Mouse (Mus musculus) mature B cell (primary cell): ENCODE data around the gene Ess2.
"Not testable (repeated sequence)": the region's sequence is repeated elsewhere in the genome, so short reads cannot be mapped to it uniquely, and the experiment has no call there.

Experiments used
- in situ Hi-C: fragments of 300-500 bp; cut with MboI; formaldehyde crosslinking; loops from 2 replicates; pipeline ENCODE4 v1.14.3; 2019

Ess2 gene

GRCm38 (mm10) chr16:17911052-17911595 lies at the start of gene Ess2:
Gene Ess2 (minus strand): TSS chr16:17911348.
- in situ Hi-C loops, result no loop called here

GRCm38 (mm10) chr16:17956052-17956638 lies 45.0 kb upstream of the Ess2 start:
- in situ Hi-C loops, result not testable (repeated sequence)

DNA sequence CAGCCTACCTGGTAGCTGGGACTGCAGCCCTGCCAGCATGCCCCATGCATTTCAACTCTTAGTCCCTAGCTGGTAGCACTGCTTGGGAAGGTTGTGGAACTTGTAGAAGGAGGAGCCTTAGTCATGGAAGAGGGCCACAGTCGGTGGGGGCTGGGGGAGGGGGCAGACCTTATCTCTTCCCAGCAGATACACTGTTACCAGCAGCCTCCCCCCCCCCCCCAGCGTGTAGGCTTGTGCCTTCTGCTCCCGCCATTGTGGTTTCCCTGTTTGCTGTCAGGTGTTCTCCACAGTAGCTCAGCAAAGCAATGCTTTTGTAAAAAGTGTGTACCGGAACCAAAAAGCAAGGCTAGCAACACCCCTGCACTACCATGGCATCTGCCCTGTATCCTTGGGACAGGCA lies 40.5 kb upstream of the Ess2 start:
- in situ Hi-C loops, result no loop called here

DNA sequence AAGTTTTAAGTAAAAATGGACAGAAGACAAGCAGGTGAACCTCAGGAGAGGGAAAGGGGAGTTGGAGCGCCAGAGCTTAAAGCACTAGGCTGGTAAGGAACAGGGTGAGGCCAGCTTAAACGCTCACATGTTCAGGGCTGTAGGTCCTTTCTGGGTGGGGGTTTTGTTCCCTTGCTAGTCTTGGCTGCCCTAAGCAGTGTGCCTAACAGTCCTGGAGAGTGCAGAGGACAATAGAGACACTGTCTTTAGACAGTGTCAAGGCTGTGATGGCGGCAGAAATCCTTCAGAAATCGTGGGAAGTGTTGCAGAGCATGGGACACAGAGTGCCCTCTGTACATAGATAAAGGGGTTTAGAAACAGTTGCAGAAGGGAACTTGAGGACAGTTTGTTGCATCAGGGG lies 38.9 kb upstream of the Ess2 start:
- in situ Hi-C loops, result no loop called here

DNA sequence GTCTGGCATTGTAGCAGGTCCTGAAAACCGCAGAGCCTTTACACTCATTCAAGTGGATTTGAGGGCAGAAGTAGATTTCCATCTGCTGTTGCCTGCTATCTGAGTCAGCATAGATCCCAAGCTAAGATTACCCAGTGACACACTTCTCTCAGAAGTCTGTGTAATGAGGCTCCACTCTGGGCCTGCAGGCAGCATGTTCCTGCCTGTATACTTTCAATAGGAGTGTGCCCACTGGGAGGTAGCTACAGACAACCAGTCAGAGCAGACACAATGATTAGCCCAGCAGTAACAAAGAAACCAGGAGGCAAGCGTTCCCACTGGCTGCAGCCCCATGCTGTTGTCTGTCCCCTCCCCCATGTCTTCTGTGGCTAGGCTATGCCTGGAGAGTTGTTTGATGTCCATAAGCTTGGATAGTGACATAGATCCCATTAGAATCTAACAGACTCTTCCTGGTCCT lies 38.3 kb upstream of the Ess2 start:
- in situ Hi-C loops, result no loop called here

GRCm38 (mm10) chr16:17945081-17945831 lies 34.1 kb upstream of the Ess2 start:
- in situ Hi-C loops, result no loop called here

GRCm38 (mm10) chr16:17943466-17943865 lies 32.3 kb upstream of the Ess2 start:
- in situ Hi-C loops, result no loop called here

DNA sequence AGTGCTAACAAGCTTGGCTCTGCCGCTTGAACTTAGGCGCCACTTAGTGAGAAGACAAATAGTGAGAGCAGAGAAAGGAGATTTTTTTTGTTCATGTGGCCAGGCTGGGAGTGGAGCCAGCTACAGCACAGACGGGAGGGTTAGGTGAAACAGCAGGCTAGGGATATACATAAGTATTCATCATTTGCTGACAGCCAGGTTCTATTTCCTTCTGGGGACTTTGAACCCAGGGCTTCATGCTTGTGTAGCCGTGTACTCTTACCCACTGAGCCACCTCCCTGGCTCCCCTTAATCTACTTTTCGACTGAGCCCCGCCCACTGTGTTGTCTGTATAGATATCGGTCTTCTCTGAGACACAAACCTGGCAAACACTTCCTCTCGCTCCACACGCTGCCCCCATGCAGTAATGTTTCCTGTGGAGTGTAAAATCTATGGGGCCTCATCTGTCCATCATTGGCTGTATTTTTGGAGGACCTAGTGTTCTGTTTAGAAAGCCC lies 28.2 kb upstream of the Ess2 start:
- in situ Hi-C loops, result no loop called here

DNA sequence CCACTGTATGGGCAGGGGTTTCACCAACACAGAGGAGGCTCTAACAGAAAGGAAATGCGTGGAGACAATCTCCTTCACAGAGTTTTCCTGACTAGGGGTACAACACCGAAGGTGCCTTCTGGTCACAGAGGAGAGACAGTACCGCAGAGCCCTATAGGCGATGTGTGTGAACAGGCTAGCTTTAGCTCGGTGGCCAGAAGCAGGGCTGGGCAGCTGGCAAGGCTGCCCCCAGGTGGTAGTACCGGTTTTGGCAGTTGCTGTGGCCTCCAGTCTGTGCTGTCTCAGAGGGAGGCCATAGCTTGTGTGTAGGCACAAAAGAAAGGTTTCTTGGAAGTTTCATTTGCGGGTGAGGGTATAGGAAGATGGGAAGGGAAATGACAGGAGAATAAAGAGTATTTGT lies 27.7 kb upstream of the Ess2 start:
- in situ Hi-C loops, result no loop called here

DNA sequence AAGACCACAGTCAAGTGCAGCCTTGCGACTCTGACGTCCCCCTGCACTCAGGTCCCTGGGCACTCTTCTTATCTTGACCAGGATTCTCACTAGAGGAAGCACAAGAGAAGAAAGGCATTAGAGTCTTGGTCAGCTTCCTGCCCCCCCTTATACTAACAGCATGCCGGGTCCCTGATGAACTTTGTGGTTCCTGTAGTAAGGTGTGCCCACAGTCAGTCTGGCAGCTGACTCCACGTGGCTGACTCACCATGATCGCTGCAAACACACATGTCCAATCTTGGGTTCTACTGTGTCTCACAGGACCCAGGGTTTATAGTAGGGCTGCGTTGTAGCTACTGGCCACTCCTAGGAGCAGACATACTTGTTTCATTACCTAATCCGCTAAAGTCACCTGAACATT lies 27.0 kb upstream of the Ess2 start:
- in situ Hi-C loops, result no loop called here

DNA sequence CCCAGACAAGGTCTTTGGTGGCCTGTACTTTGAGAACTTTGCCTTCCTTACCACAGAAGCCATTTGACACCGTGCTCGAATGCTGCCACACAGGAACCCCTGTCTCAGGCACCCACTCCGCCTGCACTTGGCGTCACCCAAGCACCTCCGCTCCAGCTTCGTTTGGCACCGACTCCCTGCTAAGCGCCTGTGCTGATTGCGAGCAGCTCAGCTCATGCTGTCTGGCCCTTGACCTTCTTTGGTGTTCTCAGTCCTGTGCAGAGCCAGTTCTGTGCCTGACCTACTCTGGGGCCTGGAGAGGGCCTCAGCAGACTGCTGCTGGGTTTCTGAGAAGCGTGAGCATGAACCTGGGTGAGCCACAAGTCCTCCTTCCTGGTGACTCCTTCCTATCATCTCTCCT lies 25.6 kb upstream of the Ess2 start:
- in situ Hi-C loops, result no loop called here

DNA sequence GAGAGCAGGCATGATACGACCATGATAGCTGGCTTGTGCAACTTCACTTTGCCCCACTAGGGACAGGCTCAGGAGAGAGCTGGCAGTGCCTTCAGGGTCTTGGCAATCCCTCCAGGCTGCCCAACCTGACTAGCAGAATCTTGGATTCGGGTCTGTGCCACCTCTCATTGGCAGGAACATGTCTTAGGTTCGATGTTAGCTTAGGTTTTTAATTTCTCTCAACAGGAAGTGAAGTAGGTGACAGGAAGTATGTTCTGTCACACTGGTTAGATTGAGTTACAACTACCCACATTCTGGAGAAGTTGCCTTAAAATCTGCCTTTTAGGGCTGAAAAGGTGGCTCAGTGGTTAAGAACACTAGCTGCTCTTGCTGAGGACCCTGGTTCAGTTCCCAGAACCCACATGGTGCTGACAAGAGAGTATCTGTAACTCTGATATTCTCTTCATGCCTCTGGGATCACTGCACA lies 23.3 kb upstream of the Ess2 start:
- in situ Hi-C loops, result no loop called here

GRCm38 (mm10) chr16:17933594-17934444 lies 22.7 kb upstream of the Ess2 start:
- in situ Hi-C loops, result no loop called here

- in situ Hi-C loops, result no loop called here
These were observed 20.8 kb upstream of the Ess2 start for GRCm38 (mm10) chr16:17931906-17932460.

- in situ Hi-C loops, result no loop called here
These were observed 18.5 kb upstream of the Ess2 start for GRCm38 (mm10) chr16:17929631-17930030.

DNA sequence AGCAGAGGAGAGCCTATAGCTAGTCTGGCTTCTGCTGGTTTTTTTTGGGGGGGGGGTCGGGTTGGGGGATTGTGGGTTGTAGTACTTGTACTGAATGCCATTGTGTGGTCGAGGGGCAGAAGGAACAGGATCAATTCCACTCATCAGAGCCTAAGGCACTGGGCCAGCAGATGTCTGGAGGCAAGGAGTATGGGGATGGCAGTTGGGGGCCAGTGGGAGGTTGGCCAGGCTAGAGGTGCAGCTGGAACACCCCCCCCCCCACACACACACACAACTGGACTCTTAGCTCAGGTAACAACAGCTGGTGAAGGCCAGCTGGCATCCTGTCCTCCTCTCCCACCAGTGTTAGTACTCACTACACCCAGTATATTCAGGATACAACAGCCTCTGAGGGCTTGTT lies 18.1 kb upstream of the Ess2 start:
- in situ Hi-C loops, result no loop called here

GRCm38 (mm10) chr16:17928627-17929104 lies 17.5 kb upstream of the Ess2 start:
- in situ Hi-C loops, result no loop called here

GRCm38 (mm10) chr16:17928087-17928580 lies 17.0 kb upstream of the Ess2 start, which contains the start of gene Slc25a1:
Gene Slc25a1 (minus strand): TSS chr16:17928219.
- in situ Hi-C loops, result no loop called here

DNA sequence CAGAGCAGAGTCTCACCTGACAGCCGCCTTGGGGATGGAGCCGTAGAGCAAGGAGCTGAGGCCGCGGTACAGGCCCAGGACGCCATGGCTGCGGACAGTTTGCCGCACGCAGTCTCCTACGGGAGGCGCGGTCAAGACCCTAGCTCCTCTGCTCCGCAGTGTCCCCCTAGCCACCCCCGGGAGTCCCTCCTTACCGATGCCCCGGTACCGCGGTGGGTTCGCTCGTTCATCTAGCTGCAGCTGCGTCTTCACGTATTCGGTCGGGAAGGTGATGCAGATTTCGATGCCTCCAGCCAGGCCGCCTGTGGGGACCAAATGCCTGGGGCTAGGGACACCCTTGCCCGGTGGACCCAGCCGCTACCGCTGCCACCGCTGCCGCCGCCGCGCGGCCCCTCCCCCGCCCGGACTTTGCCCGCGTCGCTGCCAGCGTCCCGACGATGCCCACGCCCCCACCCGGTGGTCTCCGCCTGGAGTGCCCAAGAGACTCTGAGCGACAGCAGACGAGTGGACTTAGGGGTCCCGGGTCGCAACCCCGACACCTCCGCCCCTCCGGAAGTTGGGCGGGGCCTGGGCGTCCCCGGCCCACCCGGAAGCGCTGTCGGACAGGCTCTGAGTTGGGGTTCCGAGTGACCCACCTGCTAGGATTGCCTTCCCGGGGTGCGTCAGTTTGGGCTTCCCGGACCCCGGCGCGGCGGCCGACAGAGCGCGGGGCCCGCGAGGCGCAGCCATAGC lies 16.4 kb upstream of the Ess2 start:
- in situ Hi-C loops, result no loop called here

- in situ Hi-C loops, result no loop called here
These were observed 11.0 kb upstream of the Ess2 start for GRCm38 (mm10) chr16:17922163-17922538.
